Mouse (Mus musculus) gastrocnemius, adult 2 months (tissue): ENCODE results near the gene 1700042G07Rik. TPM values are rescaled to one million over a fixed set of nuclear protein-coding genes. Genes with fewer than 3 reads are reported as not detected.
"Not testable (repeated sequence)": the region's sequence is repeated elsewhere in the genome, so short reads cannot be mapped to it uniquely, and the experiment has no call there.

Source experiments
- DNase-seq: peaks from one replicate; pipeline ENCODE4 v3.0.0; 2022
- H3K27ac ChIP-seq: fragments of 200-600 bp; 2 replicates; pipeline ENCODE4 v1.8.1; 2022; ENCODE audit warnings: mild to moderate bottlenecking
- H3K4me3 ChIP-seq: fragments of 200-600 bp; 2 replicates; pipeline ENCODE4 v1.8.1; 2022; ENCODE audit warnings: mild to moderate bottlenecking, moderate library complexity
- CTCF ChIP-seq: fragments of 200-600 bp; IDR thresholded peaks from 2 replicates; pipeline ENCODE4 v1.8.1; 2022; ENCODE audit warnings: antibody characterized with exemption, mild to moderate bottlenecking, moderate library complexity
- intact Hi-C: fragments of 180-260 bp; cut with DNase I; formaldehyde crosslinking; loops from one replicate; pipeline ENCODE4 v1.15.1; 2025
- total RNA-seq, 2 experiments: library from RNA; stranded (reverse); gene quantifications; 2 replicates each; pipeline ENCODE4 v1.2.3; 2021

1700042G07Rik gene
- total RNA-seq, 2 experiments from 2014 or later: not detected

- no peak for DNase-seq
- TF ChIP-seq CTCF: no peak
- intact Hi-C loops: no loop called here
- Histone ChIP-seq H3K4me3 (no peak overlapping the region), H3K27ac (peak overlapping the region; percentile 38)
These were observed 19.2 kb downstream of the 1700042G07Rik start for GRCm38 (mm10) chr4:116192286-116192835.

DNA sequence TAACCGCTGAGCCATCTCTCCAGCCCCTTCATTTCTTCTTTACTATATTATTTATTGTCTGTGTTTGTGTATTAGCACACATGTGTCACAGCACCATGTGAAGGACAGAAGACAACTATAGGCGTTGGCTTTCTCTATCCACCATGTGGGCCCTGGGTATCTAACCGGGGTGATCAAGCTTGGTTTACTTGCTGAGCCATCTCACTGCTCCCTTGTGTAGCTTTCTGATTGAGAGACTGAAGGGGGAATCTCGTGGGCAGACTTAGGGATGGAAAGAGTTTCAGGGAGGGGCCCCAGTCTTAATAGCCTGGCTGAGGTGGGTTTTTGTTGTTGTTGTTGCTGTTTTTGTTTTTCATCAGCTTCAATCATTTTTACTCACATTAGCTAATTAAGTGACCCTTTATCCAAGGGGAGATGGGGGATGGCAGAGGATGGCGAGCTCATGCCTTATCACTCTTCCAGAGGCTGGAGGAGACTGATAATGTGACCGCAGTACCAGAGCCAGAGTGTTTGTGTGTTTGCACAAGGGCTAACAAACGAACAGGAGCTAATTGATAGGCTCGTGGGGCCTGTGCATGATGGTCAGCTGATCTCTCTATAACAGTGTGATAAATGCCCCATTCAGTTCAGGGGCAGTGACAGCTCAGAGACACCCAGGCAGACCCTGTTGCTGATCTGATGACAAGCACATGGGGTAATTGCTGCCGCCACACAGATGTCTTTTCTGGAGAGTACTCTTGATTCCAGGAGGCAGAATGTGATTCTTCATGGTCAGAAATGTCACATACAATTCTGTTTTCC lies 20.6 kb downstream of the 1700042G07Rik start:
- no peak overlapping the region for H3K27ac ChIP-seq
- H3K4me3 ChIP-seq: no peak overlapping the region
- no peak for DNase-seq
- TF ChIP-seq CTCF: no peak
- intact Hi-C loops: no loop called here

GRCm38 (mm10) chr4:116198422-116198821 lies 25.2 kb downstream of the 1700042G07Rik start:
- no peak for DNase-seq
- no peak overlapping the region for H3K27ac ChIP-seq
- no peak overlapping the region for H3K4me3 ChIP-seq
- intact Hi-C loops: no loop called here
- peak; percentile 61 for TF ChIP-seq CTCF

- H3K27ac ChIP-seq: no peak overlapping the region
- intact Hi-C loops: no loop called here
- no peak overlapping the region for H3K4me3 ChIP-seq
- DNase-seq: no peak
- TF ChIP-seq CTCF: no peak
These were observed 31.2 kb downstream of the 1700042G07Rik start for GRCm38 (mm10) chr4:116204422-116204821.

DNA sequence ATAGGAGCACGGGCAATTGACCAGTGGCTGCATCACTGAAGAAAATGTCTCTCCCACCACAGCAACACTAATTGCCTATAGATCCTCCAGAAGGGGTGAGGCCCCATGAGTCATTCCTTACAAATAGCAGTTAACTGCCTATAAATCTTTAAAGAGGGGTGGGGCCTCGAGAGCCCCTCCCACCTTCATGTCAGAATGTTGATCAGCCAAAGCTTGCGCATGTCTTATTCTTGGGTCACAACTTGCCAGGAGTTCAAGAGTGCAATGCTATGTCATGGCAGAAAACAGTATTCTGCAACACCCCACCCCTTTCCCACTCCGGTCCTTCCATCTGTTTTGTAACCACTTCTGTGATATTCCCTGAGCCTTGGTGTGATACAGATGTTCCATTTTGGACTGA lies 33.4 kb downstream of the 1700042G07Rik start:
- DNase-seq: no peak
- Histone ChIP-seq H3K27ac (no peak overlapping the region), H3K4me3 (no peak overlapping the region)
- TF ChIP-seq CTCF: no peak
- intact Hi-C loops: no loop called here

- no peak overlapping the region for H3K27ac ChIP-seq
- no peak for DNase-seq
- no peak for TF ChIP-seq CTCF
- intact Hi-C loops: no loop called here
- H3K4me3 ChIP-seq: no peak overlapping the region
These were observed 35.7 kb downstream of the 1700042G07Rik start for GRCm38 (mm10) chr4:116208891-116209290.

DNA sequence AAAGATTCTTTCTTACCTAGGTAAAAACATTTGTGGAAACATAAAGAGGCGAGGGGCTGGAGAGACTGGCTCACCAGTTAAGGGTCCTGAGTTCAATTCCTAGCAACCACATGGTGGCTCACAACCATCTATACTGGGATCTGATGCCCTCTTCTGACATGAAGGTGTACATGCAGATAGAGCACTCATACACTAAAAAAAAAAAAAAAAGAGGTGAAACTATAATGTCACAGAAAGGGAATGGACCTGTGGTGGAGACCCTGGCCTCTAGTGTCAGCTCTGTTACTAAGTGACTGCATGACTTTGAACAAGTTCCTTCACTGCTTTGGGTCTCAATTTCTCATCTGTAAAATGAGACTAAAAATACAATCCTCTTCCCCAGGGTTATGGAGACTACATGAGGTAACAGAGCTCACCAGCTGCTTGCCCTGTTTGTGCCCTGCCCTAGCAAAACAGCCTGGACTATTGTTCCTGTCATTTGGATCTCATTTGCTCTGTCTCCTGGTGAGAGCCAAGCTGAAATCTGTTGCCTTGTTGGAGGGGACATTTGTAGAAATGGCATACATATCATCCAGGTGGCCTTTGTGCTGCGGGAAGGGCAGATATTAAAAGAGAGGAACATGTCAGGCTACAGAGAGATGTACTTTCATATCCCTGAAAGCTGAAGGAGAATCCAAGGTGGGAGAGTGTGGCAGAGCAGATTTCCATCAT lies 42.9 kb downstream of the 1700042G07Rik start:
- Histone ChIP-seq H3K27ac (no peak overlapping the region), H3K4me3 (no peak overlapping the region)
- TF ChIP-seq CTCF: no peak
- intact Hi-C loops: no loop called here
- DNase-seq: no peak

DNA sequence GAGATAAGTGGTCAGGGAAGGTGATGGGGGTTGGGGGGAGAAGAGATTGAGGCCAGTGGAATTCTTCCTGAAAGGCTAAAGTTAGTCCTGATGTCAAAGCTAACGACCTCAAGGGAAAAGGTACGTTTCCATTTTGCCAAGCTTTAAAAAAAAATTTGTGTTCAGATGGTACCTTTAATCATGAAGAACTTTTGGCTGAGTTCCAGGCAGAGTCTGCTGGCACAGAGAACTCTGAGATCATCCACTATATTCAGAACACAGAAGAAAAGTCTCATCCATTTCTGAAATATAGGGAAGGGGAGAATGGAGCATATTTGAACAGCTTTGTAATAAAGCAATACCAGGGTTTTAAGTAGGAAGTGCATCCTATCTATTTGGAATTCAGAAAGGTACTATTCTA lies 43.9 kb downstream of the 1700042G07Rik start:
- no peak overlapping the region for H3K27ac ChIP-seq
- no peak overlapping the region for H3K4me3 ChIP-seq
- DNase-seq: no peak
- TF ChIP-seq CTCF: no peak
- intact Hi-C loops: no loop called here

GRCm38 (mm10) chr4:116217661-116218060 lies 44.5 kb downstream of the 1700042G07Rik start:
- H3K27ac ChIP-seq, H3K4me3 ChIP-seq, DNase-seq, intact Hi-C loops: not testable (repeated sequence)

DNA sequence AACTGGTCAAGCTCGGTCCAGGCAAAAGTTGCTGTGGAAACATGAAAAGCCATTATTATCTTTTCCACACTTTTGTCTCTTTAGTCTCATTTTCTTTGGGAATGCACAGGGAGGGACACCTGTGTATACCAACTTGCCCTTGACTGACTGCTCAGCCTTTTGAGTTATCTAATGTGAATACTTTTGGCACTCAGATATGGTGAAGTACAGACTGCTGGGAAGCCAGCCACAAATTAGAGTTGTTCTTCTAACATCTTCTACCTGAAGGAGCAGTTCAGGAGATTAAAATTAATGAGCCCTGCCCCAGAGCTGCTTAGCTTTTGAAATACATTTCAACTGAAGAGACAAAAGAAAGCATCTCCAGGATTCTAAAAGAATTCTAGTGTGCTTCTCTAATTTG lies 45.9 kb downstream of the 1700042G07Rik start:
- H3K4me3 ChIP-seq: no peak overlapping the region
- DNase-seq: no peak
- H3K27ac ChIP-seq: no peak overlapping the region; the same call in 1 of the 2 replicates
- intact Hi-C loops: no loop called here
- TF ChIP-seq CTCF: no peak

DNA sequence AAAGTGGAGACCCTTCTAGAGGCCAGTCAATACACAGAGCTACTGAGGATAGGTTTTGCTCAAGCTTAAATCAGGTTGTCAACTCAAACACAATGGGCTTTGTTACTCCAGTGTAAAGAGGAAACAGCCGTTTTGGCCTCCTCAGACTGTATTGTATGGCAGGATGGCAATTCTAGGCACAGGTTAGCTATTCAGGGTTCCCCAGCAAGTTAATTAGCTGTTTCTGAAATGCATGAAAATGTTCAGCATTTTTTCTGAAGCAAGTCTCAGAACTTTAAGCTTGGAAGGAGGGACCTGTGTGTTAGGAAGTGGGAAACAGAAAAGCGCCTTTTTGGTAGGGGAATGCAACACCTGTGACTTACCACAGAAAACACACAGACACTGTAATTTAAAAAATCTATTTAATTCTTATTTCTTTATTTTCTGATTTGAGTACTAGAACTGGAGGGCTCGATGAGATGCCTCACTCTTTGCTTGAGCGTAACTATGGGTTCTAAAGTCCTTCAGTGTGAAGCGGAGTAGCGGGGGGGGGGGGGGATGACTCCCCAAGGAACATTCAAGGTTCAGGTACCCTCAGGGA lies 47.0 kb downstream of the 1700042G07Rik start:
- H3K27ac ChIP-seq: peak overlapping the region; percentile 98
- intact Hi-C loops: loop anchor here (2.0 to 5.0 kb wide), 2 partner anchors 37 to 62 kb away; no protein-coding TSS in a partner anchor
- no peak for TF ChIP-seq CTCF
- H3K4me3 ChIP-seq: peak overlapping the region; percentile 94
- no peak for DNase-seq

DNA sequence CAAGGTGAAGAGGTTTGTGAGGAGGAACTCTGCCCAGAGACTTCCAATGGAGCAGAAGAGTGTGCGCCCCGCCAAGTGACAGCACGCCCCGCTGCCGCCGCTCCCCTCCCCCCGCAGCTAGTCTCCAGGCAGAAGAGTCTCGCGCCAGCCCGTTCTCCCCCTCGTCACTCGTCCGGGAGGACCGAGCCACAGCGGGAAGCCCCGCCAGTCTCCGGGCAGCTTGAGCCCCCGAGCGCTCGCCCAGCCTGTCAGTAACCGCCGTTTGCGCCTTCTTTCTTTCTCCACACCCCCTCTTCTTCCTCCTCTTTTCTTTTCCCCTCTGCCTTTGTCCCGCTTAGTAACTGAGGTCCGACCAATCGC lies 47.6 kb downstream of the 1700042G07Rik start:
- no peak for TF ChIP-seq CTCF
- no peak for DNase-seq
- intact Hi-C loops: loop anchor here (2.0 to 5.0 kb wide), 2 partner anchors 38 to 62 kb away; no protein-coding TSS in a partner anchor
- peak overlapping the region; percentile 94 for H3K4me3 ChIP-seq
- H3K27ac ChIP-seq: peak overlapping the region; percentile 98
